Mouse (Mus musculus) liver, adult 2 months (tissue): ENCODE results near the gene Slc4a7. TPM values are rescaled to one million over a fixed set of nuclear protein-coding genes. Genes with fewer than 3 reads are reported as not detected.

Experiments used
- DNase-seq: peaks from one replicate; pipeline ENCODE4 v3.0.0-alpha.2; 2011; ENCODE audit warnings: low read depth, low spot score; ENCODE audit errors: extremely low read depth
- H3K27ac ChIP-seq: fragments of 200-500 bp; replicated peaks from 2 replicates; pipeline ENCODE4 v1.5.1; 2012; ENCODE audit warnings: low read depth, mild to moderate bottlenecking, control low read depth, inconsistent platforms, low read length; ENCODE audit not compliant: insufficient read depth
- H3K27me3 ChIP-seq: fragments of 200-500 bp; 2 replicates; pipeline ENCODE4 v1.6.1; 2012; ENCODE audit warnings: mild to moderate bottlenecking, moderate library complexity, low read length, inconsistent platforms; ENCODE audit not compliant: control insufficient read depth, insufficient read depth
- H3K36me3 ChIP-seq: fragments of 200-500 bp; 2 replicates; pipeline ENCODE4 v1.6.1; 2012; ENCODE audit warnings: low read length, inconsistent platforms; ENCODE audit not compliant: control insufficient read depth, insufficient read depth
- H3K4me1 ChIP-seq: fragments of 200-500 bp; 2 replicates; pipeline ENCODE4 v1.6.1; 2011; ENCODE audit warnings: low read length; ENCODE audit not compliant: control insufficient read depth, insufficient read depth
- H3K4me3 ChIP-seq: fragments of 200-500 bp; 2 replicates; pipeline ENCODE4 v1.5.1; 2011; ENCODE audit warnings: low read depth, mild to moderate bottlenecking, control low read depth, low read length, moderate library complexity; ENCODE audit not compliant: insufficient read depth
- H3K79me2 ChIP-seq: fragments of 200-500 bp; 2 replicates; pipeline ENCODE4 v1.6.1; 2012; ENCODE audit warnings: inconsistent platforms, mild to moderate bottlenecking, low read length, moderate library complexity; ENCODE audit not compliant: control insufficient read depth, insufficient read depth
- H3K9ac ChIP-seq: fragments of 200-500 bp; 2 replicates; pipeline ENCODE4 v1.6.1; 2012; ENCODE audit warnings: low read depth, mild to moderate bottlenecking, control low read depth, inconsistent platforms, low read length
- CTCF ChIP-seq: fragments of 200-500 bp; IDR thresholded peaks from 2 replicates; pipeline ENCODE4 v1.5.1; 2011; ENCODE audit warnings: low read depth, low read length, control low read depth
- POLR2A ChIP-seq: fragments of 200-500 bp; IDR thresholded peaks from 2 replicates; pipeline ENCODE4 v1.6.1; 2011; ENCODE audit warnings: low read length, control low read depth; ENCODE audit not compliant: insufficient read depth; ENCODE audit errors: extremely low read depth
- WGBS: fragments of 180-500 bp; shearing (Covaris S2); methylation state at CpG from one replicate; pipeline ENCODE4 v1.1.7; 2018; 5-methylcytosine and 5-hydroxymethylcytosine counted together
- polyA plus RNA-seq: library from polyadenylated mRNA; depleted of rRNA; stranded (reverse); fragments of >200 nt; gene quantifications from 2 replicates; pipeline ENCODE4 v1.2.3, GENCODE M21; 2012
- total RNA-seq: library from RNA; depleted of rRNA; stranded (reverse); fragments of >200 nt; gene quantifications from 2 replicates; pipeline ENCODE4 v1.2.3, GENCODE M21; 2014

Slc4a7 gene
- total and polyA plus RNA-seq, 2 experiments = 1.4 to 10.2 TPM

GRCm38 (mm10) chr14:14702399-14703345, 593 bp downstream of the Slc4a7 start:
- Histone ChIP-seq H3K27ac (peak overlapping the region; percentile 84), H3K27me3 (no peaks in the 10 kb centered on the region), H3K79me2 (no peaks in the 10 kb centered on the region), H3K9ac (peak overlapping the region; percentile 98), H3K4me1 (peaks cover 2% of the 10 kb centered on the region), H3K36me3 (no peaks in the 10 kb centered on the region; the same call in 1 of the 2 replicates), H3K4me3 (peak overlapping the region; percentile 94)
- TF ChIP-seq CTCF (no peak), POLR2A (peak; percentile 94)
- DNase-seq = peak; percentile 93
- WGBS = under 1% methylated on average over 58 of the region's 85 CpGs

- H3K79me2 ChIP-seq = no peaks in the 10 kb centered on the region; the same call in 1 of the 2 replicates
- peak; percentile 12 for DNase-seq
- peak overlapping the region; percentile 84 for H3K27ac ChIP-seq
- peak overlapping the region; percentile 94 for H3K4me3 ChIP-seq
- peak overlapping the region; percentile 98 for H3K9ac ChIP-seq
- TF ChIP-seq CTCF (no peak; the same call in 1 of the 2 replicates), POLR2A (no peak)
- peaks cover 2% of the 10 kb centered on the region for H3K4me1 ChIP-seq
- no peaks in the 10 kb centered on the region for H3K27me3 ChIP-seq
- 2% methylated on average over 59 of the region's 60 CpGs for WGBS
- no peaks in the 10 kb centered on the region; the same call in 1 of the 2 replicates for H3K36me3 ChIP-seq
These were observed 1.3 kb downstream of the Slc4a7 start for GRCm38 (mm10) chr14:14703346-14703871.

GRCm38 (mm10) chr14:14704651-14705050, 2.6 kb downstream of the Slc4a7 start:
- no peaks in the 10 kb centered on the region for H3K27me3 ChIP-seq
- H3K79me2 ChIP-seq = no peaks in the 10 kb centered on the region; the same call in 1 of the 2 replicates
- no peak overlapping the region for H3K4me3 ChIP-seq
- no peak for DNase-seq
- no peak overlapping the region for H3K9ac ChIP-seq
- WGBS = 98% methylated on average over 2 of the region's 2 CpGs
- H3K4me1 ChIP-seq = peaks cover 2% of the 10 kb centered on the region
- no peaks in the 10 kb centered on the region; the same call in 1 of the 2 replicates for H3K36me3 ChIP-seq
- TF ChIP-seq CTCF (no peak), POLR2A (no peak)
- no peak overlapping the region for H3K27ac ChIP-seq

DNA sequence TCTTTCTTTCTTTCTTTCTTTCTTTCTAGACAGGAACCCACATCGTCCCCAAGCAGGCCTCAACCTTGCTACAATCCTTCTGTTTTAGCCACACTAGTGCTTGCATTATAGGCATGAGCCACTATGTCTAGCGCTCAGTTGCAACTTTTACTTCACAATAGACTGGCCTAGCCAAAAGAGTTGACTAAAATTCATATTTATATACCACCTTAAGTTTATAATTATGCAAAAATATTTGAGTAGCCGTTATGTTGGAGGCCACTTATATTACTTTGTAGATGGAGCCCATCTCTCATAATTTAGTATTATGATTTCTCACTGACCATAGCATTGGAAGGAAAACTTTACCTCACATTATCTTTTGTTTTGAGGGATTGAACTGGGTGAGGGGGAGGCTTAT, 3.0 kb downstream of the Slc4a7 start:
- Histone ChIP-seq H3K79me2 (no peaks in the 10 kb centered on the region; the same call in 1 of the 2 replicates), H3K9ac (no peak overlapping the region), H3K36me3 (no peaks in the 10 kb centered on the region; the same call in 1 of the 2 replicates), H3K27me3 (no peaks in the 10 kb centered on the region), H3K4me3 (no peak overlapping the region), H3K4me1 (peaks cover 2% of the 10 kb centered on the region), H3K27ac (no peak overlapping the region)
- WGBS = 90% methylated on average over 3 of the region's 3 CpGs
- no peak for DNase-seq
- TF ChIP-seq CTCF = no peak
- no peak for TF ChIP-seq POLR2A

- H3K79me2 ChIP-seq = no peaks in the 10 kb centered on the region; the same call in 1 of the 2 replicates
- peaks cover 2% of the 10 kb centered on the region for H3K4me1 ChIP-seq
- no peak overlapping the region for H3K9ac ChIP-seq
- no peak overlapping the region for H3K4me3 ChIP-seq
- 95% methylated on average over 1 of the region's 1 CpGs for WGBS
- no peaks in the 10 kb centered on the region for H3K27me3 ChIP-seq
- DNase-seq = no peak
- H3K27ac ChIP-seq = no peak overlapping the region
- TF ChIP-seq POLR2A = no peak
- TF ChIP-seq CTCF = no peak
- peaks cover 2% of the 10 kb centered on the region; the same call in 1 of the 2 replicates for H3K36me3 ChIP-seq
These were observed 4.3 kb downstream of the Slc4a7 start for GRCm38 (mm10) chr14:14706381-14706780.
